Mouse (Mus musculus) liver, postnatal 0 days (tissue): ENCODE results near the gene Tma16. TPM values are rescaled to one million over a fixed set of nuclear protein-coding genes. Genes with fewer than 3 reads are reported as not detected.
A peak's percentile ranks its signal among the peaks of the same experiment; 100 is the strongest.

Experiments
- ATAC-seq: fragments of 200-750 bp; cut with Nextera tagmentation; 2 replicates; pipeline ENCODE4 v1.8.0; 2017; ENCODE audit warnings: mild to moderate bottlenecking, moderate library complexity
- DNase-seq: peaks from one replicate; pipeline ENCODE4 v3.0.0-alpha.2; 2016
- H3K27ac ChIP-seq: fragments of 300-500 bp; sonication (generic); 2 replicates; pipeline ENCODE4 v1.5.1; 2014; ENCODE audit warnings: antibody characterized with exemption, moderate library complexity, mild to moderate bottlenecking, low read depth
- H3K27me3 ChIP-seq: fragments of 300-500 bp; sonication (generic); 2 replicates; pipeline ENCODE4 v1.6.1; 2014; ENCODE audit warnings: low read length, control low read depth, mixed read lengths; ENCODE audit not compliant: insufficient read depth
- H3K36me3 ChIP-seq: fragments of 300-500 bp; sonication (generic); replicated peaks from 2 replicates; pipeline ENCODE4 v1.6.1; 2014; ENCODE audit warnings: mild to moderate bottlenecking, control low read depth, low read length, moderate library complexity, mixed read lengths; ENCODE audit not compliant: insufficient read depth
- H3K4me1 ChIP-seq: fragments of 300-500 bp; sonication (generic); 2 replicates; pipeline ENCODE4 v1.6.1; 2014; ENCODE audit warnings: antibody characterized with exemption, mild to moderate bottlenecking, control low read depth; ENCODE audit not compliant: insufficient read depth
- H3K4me2 ChIP-seq: fragments of 300-500 bp; sonication (generic); 2 replicates; pipeline ENCODE4 v1.6.1; 2014; ENCODE audit warnings: low read depth, mild to moderate bottlenecking, low read length, moderate library complexity, mixed read lengths
- H3K4me3 ChIP-seq: fragments of 300-500 bp; sonication (generic); 2 replicates; pipeline ENCODE4 v1.5.1; 2014; ENCODE audit warnings: low read depth, low read length
- H3K9ac ChIP-seq: fragments of 300-500 bp; sonication (generic); replicated peaks from 2 replicates; pipeline ENCODE4 v1.6.1; 2014; ENCODE audit warnings: mild to moderate bottlenecking, moderate library complexity
- H3K9me3 ChIP-seq: fragments of 300-500 bp; sonication (generic); 2 replicates; pipeline ENCODE4 v1.6.1; 2016; ENCODE audit warnings: mild to moderate bottlenecking, control low read depth, low read length, mixed read lengths
- CTCF ChIP-seq: sonication (generic); IDR thresholded peaks from 2 replicates; pipeline ENCODE4 v1.5.1; 2016; ENCODE audit warnings: antibody characterized with exemption, low read depth
- EP300 ChIP-seq: IDR thresholded peaks from 2 replicates; pipeline ENCODE4 v1.6.1; 2016; ENCODE audit warnings: antibody characterized with exemption, low read depth, mild to moderate bottlenecking
- WGBS: fragments of 180-500 bp; shearing (Covaris S2); extraction: QIAGEN DNeasy Blood & Tissue Kit; methylation state at CpG from one replicate; pipeline ENCODE4 v1.1.7; 2014; ENCODE audit not compliant: insufficient replicate concordance; 5-methylcytosine and 5-hydroxymethylcytosine counted together
- polyA plus RNA-seq: library from polyadenylated mRNA; unstranded; fragments of >200 nt; fragmentation: Nextera tagmentation; extraction: Ambion mirVana; gene quantifications from 2 replicates; pipeline ENCODE4 v1.2.1, GENCODE M21; 2015

Tma16 gene
- polyA plus RNA-seq, 1 experiment from 2014 or later: 5.7 TPM

DNA sequence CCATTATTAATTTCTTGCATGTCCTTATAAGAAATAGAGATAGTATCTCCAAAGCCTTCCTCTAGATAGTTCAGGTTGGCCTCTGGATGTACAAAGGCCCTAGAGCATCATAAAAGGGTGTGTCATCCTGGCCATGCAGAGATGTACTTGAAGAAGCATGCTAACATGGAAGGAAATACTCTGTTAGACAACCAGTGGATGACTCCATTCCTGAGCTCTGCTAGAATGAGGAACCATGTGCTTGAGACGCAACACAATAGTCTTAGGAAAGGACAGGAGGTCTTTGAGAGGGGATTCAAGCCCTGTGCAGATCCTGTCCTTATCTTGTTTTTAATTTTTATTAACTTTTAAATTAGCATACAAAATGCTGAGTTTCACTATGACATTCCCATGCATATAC is 49.5 kb downstream of the Tma16 start:
- DNase-seq (no peak), ATAC-seq (no peak)
- Histone ChIP-seq H3K9ac (no peak overlapping the region), H3K4me1 (peaks cover 10% of the 10 kb centered on the region; the same call in 1 of the 2 replicates), H3K36me3 (no peaks in the 10 kb centered on the region), H3K4me3 (no peak overlapping the region), H3K27me3 (no peaks in the 10 kb centered on the region), H3K9me3 (no peaks in the 10 kb centered on the region), H3K4me2 (no peak overlapping the region), H3K27ac (peak overlapping the region; percentile 22; the same call in 1 of the 2 replicates)
- TF ChIP-seq CTCF: no peak
- TF ChIP-seq EP300: no peak
- WGBS: 76% methylated on average over 1 of the region's 1 CpGs

DNA sequence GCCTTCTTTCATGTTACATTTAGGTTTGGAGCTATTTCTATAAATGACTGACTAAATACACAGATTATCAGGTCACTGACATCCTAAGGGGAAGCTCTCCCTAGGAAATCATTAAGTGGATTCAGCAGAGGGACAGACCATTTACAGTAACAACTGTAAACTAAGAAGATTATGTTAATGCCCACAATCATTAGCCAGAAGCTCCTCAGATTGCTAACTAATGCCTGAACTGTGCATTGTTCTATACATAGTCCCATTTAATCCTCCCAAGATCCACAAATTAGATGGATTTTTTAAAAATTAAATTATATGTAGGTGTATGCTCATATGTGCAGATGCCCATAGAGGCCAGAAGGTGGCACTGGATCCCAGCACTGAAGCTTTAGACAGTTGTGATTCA is 52.8 kb downstream of the Tma16 start:
- no peak for ATAC-seq
- TF ChIP-seq CTCF: 0 out of 2 replicates have a peak, but pooled peaks have one; percentile 10
- no peak for TF ChIP-seq EP300
- Histone ChIP-seq H3K4me3 (no peak overlapping the region), H3K9me3 (no peaks in the 10 kb centered on the region), H3K27ac (no peak overlapping the region), H3K4me2 (no peak overlapping the region), H3K27me3 (no peaks in the 10 kb centered on the region), H3K4me1 (peaks cover 10% of the 10 kb centered on the region; the same call in 1 of the 2 replicates), H3K36me3 (no peaks in the 10 kb centered on the region), H3K9ac (no peak overlapping the region)
- DNase-seq: no peak

DNA sequence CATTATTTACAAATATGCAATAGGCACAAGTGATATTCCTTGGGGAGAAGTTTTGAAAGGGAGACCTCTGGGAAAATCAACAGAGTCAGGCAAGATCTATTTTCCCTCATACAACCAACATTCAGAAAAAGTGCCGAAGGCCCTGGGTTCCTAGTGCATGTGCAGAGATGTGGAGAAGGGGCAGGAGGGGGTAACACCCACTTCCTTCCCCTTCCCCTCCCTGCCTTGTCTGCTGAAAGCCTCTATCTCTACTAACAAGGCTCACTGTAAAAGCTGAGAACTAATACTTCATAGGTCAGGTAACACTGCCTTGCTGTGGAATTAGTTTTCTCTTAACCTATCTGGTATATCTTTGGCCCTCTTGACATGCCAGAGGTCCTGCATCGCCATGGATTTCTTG is 55.7 kb downstream of the Tma16 start:
- Histone ChIP-seq H3K27ac (no peak overlapping the region), H3K4me2 (no peak overlapping the region), H3K27me3 (no peaks in the 10 kb centered on the region), H3K9me3 (no peaks in the 10 kb centered on the region), H3K4me3 (no peak overlapping the region), H3K4me1 (no peaks in the 10 kb centered on the region), H3K9ac (no peak overlapping the region), H3K36me3 (no peaks in the 10 kb centered on the region)
- DNase-seq (no peak), ATAC-seq (no peak)
- no peak for TF ChIP-seq EP300
- 48% methylated on average over 2 of the region's 2 CpGs for WGBS

Other genes starting within 250 kb of the Tma16 start
- gene Tktl2, start 25.2 kb upstream of the Tma16 start, polyA plus RNA-seq: not detected in 2 replicates
- not detected in 2 replicates for gene Npy5r, start 201.6 kb upstream of the Tma16 start, polyA plus RNA-seq
- 0.04 TPM in 1 of 2 replicates, not detected in the other for gene Npy1r, start 210.7 kb upstream of the Tma16 start, polyA plus RNA-seq